Mouse (Mus musculus) kidney, postnatal 0 days (tissue): ENCODE measurements around the gene Mlph. TPM values are rescaled to one million over a fixed set of nuclear protein-coding genes. Genes with fewer than 3 reads are reported as not detected.

Source experiments
- ATAC-seq: fragments of 200-750 bp; cut with Nextera tagmentation; replicated peaks from 2 replicates; pipeline ENCODE4 v1.8.0; 2017; ENCODE audit warnings: low read depth, moderate number of reproducible peaks, moderate TSS enrichment, moderate library complexity; ENCODE audit not compliant: low FRiP score
- DNase-seq: peaks from one replicate; pipeline ENCODE4 v3.0.0-alpha.2; 2016; ENCODE audit warnings: low spot score
- H3K27ac ChIP-seq: fragments of 300-500 bp; sonication (generic); 2 replicates; pipeline ENCODE4 v1.5.1; 2014; ENCODE audit warnings: mild to moderate bottlenecking
- H3K27me3 ChIP-seq: fragments of 300-500 bp; sonication (generic); 2 replicates; pipeline ENCODE4 v1.6.1; 2014; ENCODE audit warnings: low read length, mixed read lengths; ENCODE audit not compliant: insufficient read depth
- H3K36me3 ChIP-seq: fragments of 300-500 bp; sonication (generic); 2 replicates; pipeline ENCODE4 v1.6.1; 2014; ENCODE audit warnings: low read length, mixed read lengths; ENCODE audit not compliant: insufficient read depth
- H3K4me1 ChIP-seq: fragments of 300-500 bp; sonication (generic); replicated peaks from 2 replicates; pipeline ENCODE4 v1.6.1; 2014; ENCODE audit warnings: antibody characterized with exemption, low read length, mixed read lengths; ENCODE audit not compliant: insufficient read depth
- H3K4me2 ChIP-seq: fragments of 300-500 bp; sonication (generic); 2 replicates; pipeline ENCODE4 v1.6.1; 2014; ENCODE audit warnings: mild to moderate bottlenecking, low read length, moderate library complexity, mixed read lengths
- H3K4me3 ChIP-seq: fragments of 300-500 bp; sonication (generic); replicated peaks from 2 replicates; pipeline ENCODE4 v1.5.1; 2014; ENCODE audit warnings: low read depth, low read length
- H3K9ac ChIP-seq: fragments of 300-500 bp; sonication (generic); 2 replicates; pipeline ENCODE4 v1.6.1; 2014; ENCODE audit warnings: low read depth, low read length
- H3K9me3 ChIP-seq: fragments of 300-500 bp; sonication (generic); replicated peaks from 2 replicates; pipeline ENCODE4 v1.6.1; 2016; ENCODE audit warnings: low read length, inconsistent platforms, mixed read lengths
- CTCF ChIP-seq: IDR thresholded peaks from 2 replicates; pipeline ENCODE4 v1.5.1; 2016; ENCODE audit warnings: antibody characterized with exemption, low read depth, mild to moderate bottlenecking, moderate library complexity
- WGBS: fragments of 180-500 bp; shearing (Covaris S2); extraction: QIAGEN DNeasy Blood & Tissue Kit; methylation state at CpG from one replicate; pipeline ENCODE4 v1.1.7; 2014; 5-methylcytosine and 5-hydroxymethylcytosine counted together
- polyA plus RNA-seq: library from polyadenylated mRNA; unstranded; fragments of >200 nt; fragmentation: Nextera tagmentation; extraction: Ambion mirVana; gene quantifications from 2 replicates; pipeline ENCODE4 v1.2.1, GENCODE M21; 2015

Mlph gene
- polyA plus RNA-seq, 1 experiment from 2014 or later = 0.34 TPM

- ATAC-seq (no peak), DNase-seq (peak; percentile 57)
- Histone ChIP-seq H3K27me3 (no peaks in the 10 kb centered on the region), H3K4me1 (no peaks in the 10 kb centered on the region), H3K27ac (peak overlapping the region; percentile 16; the same call in 1 of the 2 replicates), H3K9ac (no peak overlapping the region), H3K9me3 (no peaks in the 10 kb centered on the region), H3K36me3 (no peaks in the 10 kb centered on the region), H3K4me3 (no peak overlapping the region), H3K4me2 (no peak overlapping the region)
- WGBS = 50% methylated on average over 8 of the region's 8 CpGs
- TF ChIP-seq CTCF = no peak
Measured at GRCm38 (mm10) chr1:90903971-90904458, 10.9 kb upstream of the Mlph start.

GRCm38 (mm10) chr1:90904729-90905404 is 10.0 kb upstream of the Mlph start:
- no peak overlapping the region for H3K4me2 ChIP-seq
- no peak overlapping the region for H3K4me3 ChIP-seq
- DNase-seq (no peak), ATAC-seq (no peak)
- H3K36me3 ChIP-seq = no peaks in the 10 kb centered on the region
- no peaks in the 10 kb centered on the region for H3K9me3 ChIP-seq
- WGBS = 90% methylated on average over 7 of the region's 7 CpGs
- no peaks in the 10 kb centered on the region for H3K27me3 ChIP-seq
- no peak overlapping the region for H3K9ac ChIP-seq
- no peak overlapping the region for H3K27ac ChIP-seq
- no peak for TF ChIP-seq CTCF
- H3K4me1 ChIP-seq = peaks cover 6% of the 10 kb centered on the region; the same call in 1 of the 2 replicates

- Histone ChIP-seq H3K4me3 (no peak overlapping the region), H3K36me3 (no peaks in the 10 kb centered on the region), H3K27ac (no peak overlapping the region), H3K9me3 (no peaks in the 10 kb centered on the region), H3K27me3 (no peaks in the 10 kb centered on the region), H3K9ac (no peak overlapping the region), H3K4me2 (no peak overlapping the region), H3K4me1 (peaks cover 8% of the 10 kb centered on the region; the same call in 1 of the 2 replicates)
- TF ChIP-seq CTCF = peak; percentile 96
- 11% methylated on average over 2 of the region's 2 CpGs for WGBS
- peak; percentile 69 for DNase-seq
- ATAC-seq = 0 out of 2 replicates have a peak, but pooled peaks have one; percentile 22
Measured at GRCm38 (mm10) chr1:90906357-90906756, 8.5 kb upstream of the Mlph start.

GRCm38 (mm10) chr1:90909161-90909560 is 5.7 kb upstream of the Mlph start:
- Histone ChIP-seq H3K9me3 (no peaks in the 10 kb centered on the region), H3K9ac (no peak overlapping the region), H3K27ac (0 out of 2 replicates have a peak overlapping the region, but pooled peaks have one; percentile 39), H3K4me1 (peaks cover 8% of the 10 kb centered on the region; the same call in 1 of the 2 replicates), H3K4me2 (peak overlapping the region; percentile 34), H3K27me3 (no peaks in the 10 kb centered on the region), H3K36me3 (no peaks in the 10 kb centered on the region), H3K4me3 (no peak overlapping the region)
- ATAC-seq (no peak), DNase-seq (peak; percentile 74)
- TF ChIP-seq CTCF = no peak

- peak; percentile 55 for TF ChIP-seq CTCF
Measured at GRCm38 (mm10) chr1:90909631-90910152, 5.2 kb upstream of the Mlph start.

GRCm38 (mm10) chr1:90913231-90913630 is 1.7 kb upstream of the Mlph start:
- no peaks in the 10 kb centered on the region for H3K27me3 ChIP-seq
- no peaks in the 10 kb centered on the region for H3K36me3 ChIP-seq
- H3K4me2 ChIP-seq = no peak overlapping the region
- no peak overlapping the region for H3K27ac ChIP-seq
- H3K4me1 ChIP-seq = peaks cover 18% of the 10 kb centered on the region; the same call in 1 of the 2 replicates
- no peaks in the 10 kb centered on the region for H3K9me3 ChIP-seq
- H3K4me3 ChIP-seq = no peak overlapping the region
- 65% methylated on average over 6 of the region's 6 CpGs for WGBS
- no peak for ATAC-seq
- DNase-seq = no peak
- H3K9ac ChIP-seq = no peak overlapping the region
- TF ChIP-seq CTCF = no peak

More at GRCm38 (mm10) chr1:90909631-90910152, 5.2 kb upstream of the Mlph start:
- 0 out of 2 replicates have a peak overlapping the region, but pooled peaks have one; percentile 39 for H3K27ac ChIP-seq
- H3K27me3 ChIP-seq = no peaks in the 10 kb centered on the region
- peak; percentile 38; the same call in 1 of the 2 replicates for ATAC-seq
- DNase-seq = peak; percentile 47
- H3K9me3 ChIP-seq = no peaks in the 10 kb centered on the region
- H3K4me3 ChIP-seq = no peak overlapping the region
- 26% methylated on average over 17 of the region's 17 CpGs for WGBS
- H3K4me1 ChIP-seq = peaks cover 10% of the 10 kb centered on the region; the same call in 1 of the 2 replicates
- no peak overlapping the region for H3K9ac ChIP-seq
- no peaks in the 10 kb centered on the region for H3K36me3 ChIP-seq
- H3K4me2 ChIP-seq = peak overlapping the region; percentile 34
